In the genomic region with DNA sequence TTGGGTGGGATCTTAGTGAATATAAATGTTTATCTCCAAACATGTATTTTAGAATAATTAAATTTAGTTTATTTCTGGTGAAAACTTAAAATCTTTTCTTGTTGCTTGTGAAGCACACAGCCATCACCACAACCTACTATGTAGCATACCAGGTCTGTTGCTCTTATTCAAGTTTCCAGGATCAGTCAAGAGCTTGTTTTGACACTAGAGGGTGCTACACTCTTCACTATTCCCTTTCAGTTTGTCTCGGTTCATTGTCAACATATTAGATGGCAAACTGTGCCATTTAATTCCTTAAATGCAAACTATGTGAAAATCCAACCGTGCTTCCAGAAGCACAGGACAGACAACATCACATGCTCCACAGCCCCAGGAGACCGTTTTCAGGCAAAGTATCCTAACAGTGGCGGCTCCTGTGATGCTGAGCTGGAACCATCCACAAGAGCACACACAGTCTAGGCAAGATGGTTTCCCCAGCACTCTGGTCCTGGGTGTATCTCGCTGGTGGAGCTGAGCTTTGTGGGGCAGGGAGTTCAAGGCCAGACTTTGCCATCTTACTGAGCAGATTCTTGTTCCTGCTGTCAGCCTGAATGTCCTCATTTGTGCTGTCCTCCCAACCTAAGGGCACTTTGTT, we compare ENCODE assay signal across 9 mouse cellular contexts. TPM values are rescaled to one million over a fixed set of nuclear protein-coding genes. Genes with fewer than 3 reads are reported as not detected.
A peak's percentile ranks its signal among the peaks of the same experiment; 100 is the strongest.
DNase-seq lines count a peak whose midpoint lies in the region; ATAC-seq and TF ChIP-seq lines count a peak whose summit lies in the region.
"Had no signal": no experiment of that assay in that cellular context is flagged by ENCODE, and none has a peak within 500 bp of the region (broad histone marks: within the 10 kb centered on the region; RNA-seq: fewer than 3 reads in every experiment).

No protein-coding gene starts in this region.

- no peaks in the 10 kb centered on the region for H3K27me3 ChIP-seq in heart, adult 2 months (ENCODE audit: control insufficient read depth, insufficient read depth, low read length)
- no peaks in the 10 kb centered on the region for H3K27me3 ChIP-seq in embryonic facial prominence, embryonic 14.5 days (replicated peaks; ENCODE audit: control insufficient read depth, insufficient read depth, low read length)
- no peaks in the 10 kb centered on the region for H3K27me3 ChIP-seq in midbrain, embryonic 14.5 days (ENCODE audit: control insufficient read depth, insufficient read depth, low read length)
- H3K27me3 ChIP-seq: embryonic facial prominence, embryonic 12.5 days had no signal

- WGBS in heart, adult 2 months: 34% methylated on average over 5 of the region's 5 CpGs
- WGBS in embryonic facial prominence, embryonic 14.5 days: 44% methylated on average over 5 of the region's 5 CpGs
- 47% methylated on average over 5 of the region's 5 CpGs for WGBS in midbrain, embryonic 14.5 days

- peak overlapping the region; percentile 72 for H3K27ac ChIP-seq in heart, adult 2 months
- no peak overlapping the region for H3K27ac ChIP-seq in embryonic facial prominence, embryonic 14.5 days (replicated peaks; ENCODE audit: low read depth, low read length)
- no peak overlapping the region for H3K27ac ChIP-seq in midbrain, embryonic 14.5 days (replicated peaks; ENCODE audit: low read depth, low read length)
- H3K27ac ChIP-seq: embryonic facial prominence, embryonic 12.5 days had no signal

- no peaks in the 10 kb centered on the region for H3K36me3 ChIP-seq in heart, adult 2 months (ENCODE audit: control insufficient read depth, insufficient read depth, low read length)
- H3K36me3 ChIP-seq in embryonic facial prominence, embryonic 14.5 days (ENCODE audit: control insufficient read depth, insufficient read depth, low read length): peaks cover 20% of the 10 kb centered on the region
- peaks cover 28% of the 10 kb centered on the region for H3K36me3 ChIP-seq in midbrain, embryonic 14.5 days (ENCODE audit: control insufficient read depth, insufficient read depth, low read length)

- H3K79me2 ChIP-seq in heart, adult 2 months (replicated peaks; ENCODE audit: control insufficient read depth, insufficient read depth, low read length): no peaks in the 10 kb centered on the region

- no peak for DNase-seq in heart, adult 2 months
- DNase-seq in heart, postnatal 36 days: no peak
- DNase-seq in thymus, postnatal 0 days (ENCODE audit: low spot score): peak; percentile 42
- DNase-seq in thymus, postnatal 36 days: no peak
- DNase-seq in embryonic facial prominence, embryonic 14.5 days (ENCODE audit: low spot score): peak; percentile 86
- DNase-seq in midbrain, embryonic 14.5 days: peak; percentile 83
- DNase-seq in cerebellum, adult 11-12 months: no peak

- H3K4me3 ChIP-seq in heart, adult 2 months: no peak overlapping the region
- H3K4me3 ChIP-seq in embryonic facial prominence, embryonic 14.5 days (ENCODE audit: low read depth, low read length): no peak overlapping the region
- no peak overlapping the region for H3K4me3 ChIP-seq in midbrain, embryonic 14.5 days (replicated peaks; ENCODE audit: low read depth, low read length)
- H3K4me3 ChIP-seq: embryonic facial prominence, embryonic 12.5 days had no signal

- 0 out of 2 replicates have a peak overlapping the region, but pooled peaks have one; percentile 1 for H3K9ac ChIP-seq in heart, adult 2 months (ENCODE audit: low read depth, low read length)
- H3K9ac ChIP-seq in embryonic facial prominence, embryonic 14.5 days (ENCODE audit: low read depth, low read length): no peak overlapping the region
- no peak overlapping the region for H3K9ac ChIP-seq in midbrain, embryonic 14.5 days (replicated peaks; ENCODE audit: low read length)
- H3K9ac ChIP-seq: embryonic facial prominence, embryonic 12.5 days had no signal

- H3K9me3 ChIP-seq in embryonic facial prominence, embryonic 14.5 days (ENCODE audit: control insufficient read depth, low read length): no peaks in the 10 kb centered on the region
- no peaks in the 10 kb centered on the region for H3K9me3 ChIP-seq in midbrain, embryonic 14.5 days (ENCODE audit: control insufficient read depth, low read length)
- H3K9me3 ChIP-seq: embryonic facial prominence, embryonic 12.5 days had no signal

- peak; percentile 76 for ATAC-seq in embryonic facial prominence, embryonic 14.5 days (ENCODE audit: low read depth)
- ATAC-seq in midbrain, embryonic 14.5 days (ENCODE audit: low FRiP score, low TSS enrichment): no peak
- no peak for ATAC-seq in activated CD4-positive, CD25-positive, alpha-beta regulatory T cell, adult 4 months

- 0 out of 2 replicates have a peak, but pooled peaks have one; percentile 35 for TF ChIP-seq EP300 in heart, adult 2 months (IDR thresholded peaks at IDR 0.05; ENCODE audit: insufficient read depth, low read depth, low read length)

- intact Hi-C loops in heart, adult 2 months (cut with DNase I): loop anchor here (1.0 to 5.0 kb wide), 4 partner anchors 49 to 325 kb away; a partner anchor contains a TSS
- intact Hi-C loops in heart, postnatal 36 days (cut with DNase I): loop anchor here (1.0 to 5.0 kb wide), 4 partner anchors 47 to 325 kb away; a partner anchor contains a TSS

- no peak overlapping the region for H3K4me2 ChIP-seq in embryonic facial prominence, embryonic 14.5 days (ENCODE audit: low read depth, low read length)
- no peak overlapping the region for H3K4me2 ChIP-seq in midbrain, embryonic 14.5 days (ENCODE audit: low read length)
- H3K4me2 ChIP-seq: embryonic facial prominence, embryonic 12.5 days had no signal

- TF ChIP-seq CTCF in heart, adult 2 months (IDR thresholded peaks at IDR 0.05): peak; percentile 85

- peaks cover 6% of the 10 kb centered on the region for H3K4me1 ChIP-seq in heart, adult 2 months (ENCODE audit: control insufficient read depth, insufficient read depth, low read length)
- H3K4me1 ChIP-seq in embryonic facial prominence, embryonic 14.5 days (ENCODE audit: control insufficient read depth, insufficient read depth, low read length): no peaks in the 10 kb centered on the region
- no peaks in the 10 kb centered on the region for H3K4me1 ChIP-seq in midbrain, embryonic 14.5 days (ENCODE audit: control insufficient read depth, insufficient read depth, low read length)

- TF ChIP-seq POLR2A in heart, adult 2 months (IDR thresholded peaks at IDR 0.05; ENCODE audit: insufficient read depth, low read depth, low read length): no peak

RNA-seq across cellular contexts. Expression of a gene that starts 11.6 kb away (rescaled TPM):
- 10 to 100 TPM; 55.8 to 59.7 TPM for total RNA-seq in heart, adult 2 months (2021)
- 31.0 and 50.3 TPM in 2 replicates for polyA plus RNA-seq in heart, adult 2 months (2012; rRNA removed)
- 10 to 100 TPM; 53.8 to 55.3 TPM for total RNA-seq in heart, postnatal 36 days (2021)
- polyA plus RNA-seq in thymus, postnatal 0 days (2015; fragmentation: Nextera tagmentation; extraction: Ambion mirVana): 327 and 351 TPM in 2 replicates
- 223 and 228 TPM in 2 replicates for polyA plus RNA-seq in embryonic facial prominence, embryonic 14.5 days (2014; fragmentation: Nextera tagmentation; extraction: Ambion mirVana)
- 174 and 187 TPM in 2 replicates for polyA plus RNA-seq in midbrain, embryonic 14.5 days (2014; fragmentation: Nextera tagmentation; extraction: Ambion mirVana)
- 100 to 1,000 TPM; 144 to 175 TPM for polyA plus RNA-seq in activated CD4-positive, CD25-positive, alpha-beta regulatory T cell, adult 4 months (2017; shearing (Covaris generic))

RNA-seq across cellular contexts. Expression of a gene that starts 11.7 kb away (rescaled TPM):
- 10 to 100 TPM in 1 of 2 experiments, 1 to 10 TPM in 1; 9.3 to 10.7 TPM for total RNA-seq in heart, adult 2 months (2021)
- polyA plus RNA-seq in heart, adult 2 months (2012; rRNA removed): 5.6 and 7.7 TPM in 2 replicates
- 10 to 100 TPM; 10.8 to 12.8 TPM for total RNA-seq in heart, postnatal 36 days (2021)
- 26.4 and 27.5 TPM in 2 replicates for polyA plus RNA-seq in thymus, postnatal 0 days (2015; fragmentation: Nextera tagmentation; extraction: Ambion mirVana)
- 12.4 and 15.6 TPM in 2 replicates for polyA plus RNA-seq in embryonic facial prominence, embryonic 14.5 days (2014; fragmentation: Nextera tagmentation; extraction: Ambion mirVana)
- 16.9 and 18.1 TPM in 2 replicates for polyA plus RNA-seq in midbrain, embryonic 14.5 days (2014; fragmentation: Nextera tagmentation; extraction: Ambion mirVana)
- 10 to 100 TPM; 12.2 to 14.8 TPM for polyA plus RNA-seq in activated CD4-positive, CD25-positive, alpha-beta regulatory T cell, adult 4 months (2017; shearing (Covaris generic))

RNA-seq across cellular contexts. Expression of a gene that starts 53.8 kb away (rescaled TPM):
- total RNA-seq in heart, adult 2 months (2021): 10 to 100 TPM; 23.1 to 24.4 TPM
- polyA plus RNA-seq in heart, adult 2 months (2012; rRNA removed): 29.8 and 34.0 TPM in 2 replicates
- 10 to 100 TPM; 28.0 to 28.1 TPM for total RNA-seq in heart, postnatal 36 days (2021)
- 44.3 and 44.5 TPM in 2 replicates for polyA plus RNA-seq in thymus, postnatal 0 days (2015; fragmentation: Nextera tagmentation; extraction: Ambion mirVana)
- polyA plus RNA-seq in embryonic facial prominence, embryonic 14.5 days (2014; fragmentation: Nextera tagmentation; extraction: Ambion mirVana): 68.2 and 69.5 TPM in 2 replicates
- 44.3 and 51.8 TPM in 2 replicates for polyA plus RNA-seq in midbrain, embryonic 14.5 days (2014; fragmentation: Nextera tagmentation; extraction: Ambion mirVana)
- polyA plus RNA-seq in activated CD4-positive, CD25-positive, alpha-beta regulatory T cell, adult 4 months (2017; shearing (Covaris generic)): 10 to 100 TPM; 40.2 to 44.3 TPM

RNA-seq across cellular contexts. Expression of a gene that starts 54.0 kb away (rescaled TPM):
- total RNA-seq in heart, adult 2 months (2021): 10 to 100 TPM; 15.3 to 17.0 TPM
- polyA plus RNA-seq in heart, adult 2 months (2012; rRNA removed): 8.7 and 12.8 TPM in 2 replicates
- total RNA-seq in heart, postnatal 36 days (2021): 10 to 100 TPM; 14.6 to 15.4 TPM
- 21.6 and 23.7 TPM in 2 replicates for polyA plus RNA-seq in thymus, postnatal 0 days (2015; fragmentation: Nextera tagmentation; extraction: Ambion mirVana)
- 22.7 and 24.8 TPM in 2 replicates for polyA plus RNA-seq in embryonic facial prominence, embryonic 14.5 days (2014; fragmentation: Nextera tagmentation; extraction: Ambion mirVana)
- 31.6 and 38.9 TPM in 2 replicates for polyA plus RNA-seq in midbrain, embryonic 14.5 days (2014; fragmentation: Nextera tagmentation; extraction: Ambion mirVana)
- polyA plus RNA-seq in activated CD4-positive, CD25-positive, alpha-beta regulatory T cell, adult 4 months (2017; shearing (Covaris generic)): 10 to 100 TPM; 11.0 to 12.6 TPM

Comparison
In these comparisons a context has a peak if more than half of its experiments do, and no peak if none do; other contexts are left out.
1. DNase-seq: peak in thymus, postnatal 0 days (single experiment), embryonic facial prominence, embryonic 14.5 days (single experiment) and midbrain, embryonic 14.5 days (single experiment); none in heart, adult 2 months (0 of 2), heart, postnatal 36 days (0 of 2), thymus, postnatal 36 days (0 of 2) and cerebellum, adult 11-12 months (single experiment).